Mouse (Mus musculus): ENCODE results near the gene Tbl3. TPM values are rescaled to one million over a fixed set of nuclear protein-coding genes. Genes with fewer than 3 reads are reported as not detected.

The Tbl3 gene
- polyA plus RNA-seq, 1 experiment from 2014 or later = 21.5 TPM

DNA sequence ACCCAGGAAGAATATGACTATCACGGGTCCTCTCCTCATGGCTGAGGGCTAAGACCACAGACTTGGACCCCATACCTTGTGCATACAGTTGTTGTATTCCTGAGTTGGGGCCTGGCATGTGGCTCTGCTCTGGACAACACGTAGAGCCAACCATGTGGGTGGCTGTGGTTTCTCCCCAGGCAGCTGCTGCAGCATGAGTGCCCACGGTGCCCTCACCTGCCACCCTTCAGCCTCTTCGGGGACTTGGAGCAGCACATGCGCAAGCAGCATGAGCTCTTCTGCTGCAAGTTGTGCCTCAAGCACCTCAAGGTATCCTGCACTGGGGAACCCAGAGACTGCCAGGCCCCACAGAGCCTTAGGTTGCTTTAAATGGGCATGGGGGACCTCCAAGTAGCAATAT, 30.6 kb downstream of the Tbl3 start:
- Histone ChIP-seq H3K27ac (ENCODE audit: low read depth) (no peak overlapping the region), H3K9me3 (ENCODE audit: low read length) (no peaks in the 10 kb centered on the region), H3K27me3 (ENCODE audit: insufficient read depth, low read length) (no peaks in the 10 kb centered on the region), H3K36me3 (replicated peaks; ENCODE audit: insufficient read depth, low read length) (peaks cover 49% of the 10 kb centered on the region), H3K9ac (replicated peaks) (no peak overlapping the region), H3K4me1 (ENCODE audit: insufficient read depth) (peaks cover 16% of the 10 kb centered on the region), H3K4me3 (ENCODE audit: low read depth, low read length) (no peak overlapping the region), H3K4me2 (ENCODE audit: low read depth, low read length) (no peak overlapping the region)
- 88% methylated on average over 5 of the region's 5 CpGs for WGBS (ENCODE audit: insufficient replicate concordance)
- TF ChIP-seq EP300 (IDR thresholded peaks at IDR 0.05; ENCODE audit: low read depth) (no peak), CTCF (IDR thresholded peaks at IDR 0.05; ENCODE audit: low read depth) (no peak)
- no peak for DNase-seq
- ATAC-seq = no peak

DNA sequence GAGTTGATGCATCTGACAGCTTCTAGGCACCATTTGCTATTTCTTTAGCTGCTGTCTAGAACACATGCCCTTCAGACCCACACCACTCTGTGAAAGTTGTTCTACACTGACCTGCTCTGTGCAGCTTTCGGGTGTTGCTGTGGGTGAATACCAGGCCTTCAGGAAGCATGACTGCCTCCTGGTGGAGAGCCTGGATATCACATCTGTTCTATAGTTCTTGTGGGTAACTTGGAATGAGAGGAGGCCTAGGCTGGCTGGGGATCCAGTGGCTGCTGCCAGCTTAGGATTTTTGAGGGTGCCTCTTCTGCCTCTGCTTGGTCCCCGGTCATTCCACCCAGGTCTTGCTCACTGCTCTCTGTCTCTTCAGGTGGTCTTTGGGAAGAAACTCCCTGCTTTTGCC, 31.3 kb downstream of the Tbl3 start:
- Histone ChIP-seq H3K9ac (replicated peaks) (no peak overlapping the region), H3K27ac (ENCODE audit: low read depth) (no peak overlapping the region), H3K36me3 (replicated peaks; ENCODE audit: insufficient read depth, low read length) (peaks cover 45% of the 10 kb centered on the region), H3K4me2 (ENCODE audit: low read depth, low read length) (no peak overlapping the region), H3K4me1 (ENCODE audit: insufficient read depth) (peaks cover 23% of the 10 kb centered on the region), H3K9me3 (ENCODE audit: low read length) (no peaks in the 10 kb centered on the region), H3K4me3 (ENCODE audit: low read depth, low read length) (no peak overlapping the region), H3K27me3 (ENCODE audit: insufficient read depth, low read length) (no peaks in the 10 kb centered on the region)
- 68% methylated on average over 2 of the region's 2 CpGs for WGBS (ENCODE audit: insufficient replicate concordance)
- TF ChIP-seq EP300 (IDR thresholded peaks at IDR 0.05; ENCODE audit: low read depth) (no peak), CTCF (IDR thresholded peaks at IDR 0.05; ENCODE audit: low read depth) (peak; percentile 87)
- ATAC-seq (peak; percentile 33), DNase-seq (peak; percentile 84)

GRCm38 (mm10) chr17:24674277-24674676, 33.2 kb downstream of the Tbl3 start:
- Histone ChIP-seq H3K9ac (replicated peaks) (no peak overlapping the region), H3K4me1 (ENCODE audit: insufficient read depth) (peaks cover 34% of the 10 kb centered on the region), H3K36me3 (replicated peaks; ENCODE audit: insufficient read depth, low read length) (peaks cover 28% of the 10 kb centered on the region), H3K9me3 (ENCODE audit: low read length) (no peaks in the 10 kb centered on the region), H3K27ac (ENCODE audit: low read depth) (no peak overlapping the region), H3K27me3 (ENCODE audit: insufficient read depth, low read length) (no peaks in the 10 kb centered on the region), H3K4me3 (ENCODE audit: low read depth, low read length) (no peak overlapping the region), H3K4me2 (ENCODE audit: low read depth, low read length) (no peak overlapping the region)
- 55% methylated on average over 7 of the region's 7 CpGs for WGBS (ENCODE audit: insufficient replicate concordance)
- ATAC-seq = no peak
- TF ChIP-seq EP300 (IDR thresholded peaks at IDR 0.05; ENCODE audit: low read depth) (no peak), CTCF (IDR thresholded peaks at IDR 0.05; ENCODE audit: low read depth) (no peak)
- DNase-seq = no peak

DNA sequence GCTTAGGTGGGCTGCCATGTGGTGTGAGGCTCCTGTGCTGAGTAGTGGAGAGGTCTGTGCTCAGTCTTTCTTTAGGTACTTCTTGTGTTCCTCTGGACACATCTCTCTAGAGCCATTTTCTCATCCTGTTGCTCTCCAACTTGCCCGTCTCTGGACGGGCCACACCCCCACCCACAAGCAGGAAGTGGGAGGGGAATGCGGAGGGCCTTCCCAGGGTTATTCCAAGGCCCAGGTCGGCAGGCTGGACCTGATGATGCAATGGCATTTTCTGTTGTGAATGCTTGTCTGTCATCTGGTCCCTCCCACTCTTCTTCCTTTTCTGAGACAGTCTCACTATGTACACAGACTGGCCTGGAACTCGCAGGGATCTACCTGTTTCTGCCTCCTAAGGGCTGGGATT, 35.3 kb downstream of the Tbl3 start:
- TF ChIP-seq CTCF (IDR thresholded peaks at IDR 0.05; ENCODE audit: low read depth) = no peak
- no peak for TF ChIP-seq EP300 (IDR thresholded peaks at IDR 0.05; ENCODE audit: low read depth)
- no peaks in the 10 kb centered on the region for H3K27me3 ChIP-seq (ENCODE audit: insufficient read depth, low read length)
- H3K4me2 ChIP-seq (ENCODE audit: low read depth, low read length) = peak overlapping the region; percentile 98
- ATAC-seq = peak; percentile 40
- H3K9ac ChIP-seq (replicated peaks) = no peak overlapping the region; the same call in 1 of the 2 replicates
- no peaks in the 10 kb centered on the region for H3K9me3 ChIP-seq (ENCODE audit: low read length)
- H3K36me3 ChIP-seq (replicated peaks; ENCODE audit: insufficient read depth, low read length) = peaks cover 7% of the 10 kb centered on the region
- peak overlapping the region; percentile 31; the same call in 1 of the 2 replicates for H3K27ac ChIP-seq (ENCODE audit: low read depth)
- H3K4me3 ChIP-seq (ENCODE audit: low read depth, low read length) = no peak overlapping the region
- H3K4me1 ChIP-seq (ENCODE audit: insufficient read depth) = peaks cover 40% of the 10 kb centered on the region
- peak; percentile 75 for DNase-seq
- 10% methylated on average over 5 of the region's 5 CpGs for WGBS (ENCODE audit: insufficient replicate concordance)

GRCm38 (mm10) chr17:24671346-24671745, 36.1 kb downstream of the Tbl3 start:
- Histone ChIP-seq H3K4me2 (ENCODE audit: low read depth, low read length) (peak overlapping the region; percentile 98), H3K4me1 (ENCODE audit: insufficient read depth) (peaks cover 40% of the 10 kb centered on the region), H3K27me3 (ENCODE audit: insufficient read depth, low read length) (no peaks in the 10 kb centered on the region), H3K27ac (ENCODE audit: low read depth) (peak overlapping the region; percentile 31; the same call in 1 of the 2 replicates), H3K36me3 (replicated peaks; ENCODE audit: insufficient read depth, low read length) (no peaks in the 10 kb centered on the region), H3K4me3 (ENCODE audit: low read depth, low read length) (no peak overlapping the region), H3K9me3 (ENCODE audit: low read length) (no peaks in the 10 kb centered on the region), H3K9ac (replicated peaks) (peak overlapping the region; percentile 99; the same call in 1 of the 2 replicates)
- TF ChIP-seq EP300 (IDR thresholded peaks at IDR 0.05; ENCODE audit: low read depth) (no peak), CTCF (IDR thresholded peaks at IDR 0.05; ENCODE audit: low read depth) (no peak)
- 54% methylated on average over 5 of the region's 5 CpGs for WGBS (ENCODE audit: insufficient replicate concordance)
- ATAC-seq (no peak), DNase-seq (no peak)

DNA sequence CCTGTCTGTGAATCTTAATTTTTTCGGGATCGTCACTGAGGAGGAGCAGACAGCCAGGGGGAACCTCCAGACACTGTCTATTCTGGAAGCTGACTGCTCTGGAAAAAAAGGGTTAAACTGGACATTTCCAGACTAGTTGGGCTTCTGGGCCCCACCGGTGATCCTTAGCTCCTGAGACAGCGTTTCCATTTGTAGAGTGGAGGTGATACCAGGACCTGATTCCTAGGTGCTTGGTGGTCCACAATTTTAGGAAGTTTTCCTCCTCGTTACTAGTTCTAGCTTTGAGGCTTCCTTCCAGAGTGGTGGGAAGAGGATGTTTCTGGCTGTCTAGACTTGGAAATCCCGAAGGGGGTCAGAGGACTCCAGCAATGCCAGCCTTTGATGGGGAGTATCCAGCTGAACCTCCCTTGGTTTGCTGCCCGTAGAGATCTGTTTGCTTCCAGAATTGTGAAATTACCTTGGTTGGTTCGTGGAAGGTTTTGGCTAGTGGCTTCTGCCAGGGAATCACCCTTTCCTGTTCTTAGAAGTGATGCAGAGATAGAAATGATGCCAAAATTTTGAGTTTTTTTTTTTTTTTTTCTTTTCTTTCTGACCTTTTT, 37.1 kb downstream of the Tbl3 start:
- no peak for TF ChIP-seq CTCF (IDR thresholded peaks at IDR 0.05; ENCODE audit: low read depth)
- TF ChIP-seq EP300 (IDR thresholded peaks at IDR 0.05; ENCODE audit: low read depth) = no peak
- Histone ChIP-seq H3K36me3 (replicated peaks; ENCODE audit: insufficient read depth, low read length) (no peaks in the 10 kb centered on the region), H3K4me2 (ENCODE audit: low read depth, low read length) (peak overlapping the region; percentile 98), H3K9me3 (ENCODE audit: low read length) (no peaks in the 10 kb centered on the region), H3K27ac (ENCODE audit: low read depth) (peak overlapping the region; percentile 95), H3K4me3 (ENCODE audit: low read depth, low read length) (peak overlapping the region; percentile 100), H3K9ac (replicated peaks) (peak overlapping the region; percentile 99), H3K4me1 (ENCODE audit: insufficient read depth) (peaks cover 40% of the 10 kb centered on the region), H3K27me3 (ENCODE audit: insufficient read depth, low read length) (no peaks in the 10 kb centered on the region)
- no peak for DNase-seq
- WGBS (ENCODE audit: insufficient replicate concordance) = 5% methylated on average over 8 of the region's 8 CpGs
- ATAC-seq = no peak

Data from liver, postnatal 0 days (tissue).